Mouse (Mus musculus) kidney, adult 2 months (tissue): Measurements from ENCODE around the gene Stard3.

Source experiments
- CTCF ChIP-seq: fragments of 200-500 bp; conservative IDR thresholded peaks from 2 replicates; pipeline ENCODE4 v1.5.1; 2011; ENCODE audit warnings: low read depth, mild to moderate bottlenecking, control low read depth, low read length, moderate library complexity, mixed read lengths; ENCODE audit not compliant: insufficient read depth, insufficient read length
- POLR2A ChIP-seq: fragments of 200-500 bp; IDR thresholded peaks from one replicate; pipeline ENCODE4 v1.6.1; 2011; ENCODE audit warnings: low read depth, low read length, control low read depth

- TF ChIP-seq CTCF = no peak
- no peak for TF ChIP-seq POLR2A
These were observed 36.5 kb upstream of the Stard3 start for GRCm38 (mm10) chr11:98321677-98322003.
